8 mouse cellular contexts compared by ENCODE assay signal in genomic region chr16:76371614-76371917, GRCm38 (mm10). TPM values are rescaled to one million over a fixed set of nuclear protein-coding genes. Genes with fewer than 3 reads are reported as not detected.
DNase-seq lines count a peak whose midpoint lies in the region; ATAC-seq and TF ChIP-seq lines count a peak whose summit lies in the region.

No protein-coding gene starts in this region.

- peak overlapping the region; percentile 81 for H3K4me2 ChIP-seq in heart, postnatal 0 days (ENCODE audit: low read depth, low read length)
- peak overlapping the region; percentile 40 for H3K4me2 ChIP-seq in hindbrain, embryonic 11.5 days (replicated peaks; ENCODE audit: low read depth, low read length)
- H3K4me2 ChIP-seq in midbrain, embryonic 12.5 days (replicated peaks): peak overlapping the region; percentile 60

- peaks cover 32% of the 10 kb centered on the region for H3K4me1 ChIP-seq in heart, postnatal 0 days (ENCODE audit: control insufficient read depth, insufficient read depth)
- no peaks in the 10 kb centered on the region for H3K4me1 ChIP-seq in hindbrain, embryonic 11.5 days (replicated peaks; ENCODE audit: control insufficient read depth, insufficient read depth, low read length)
- peaks cover 17% of the 10 kb centered on the region for H3K4me1 ChIP-seq in midbrain, embryonic 12.5 days

- intact Hi-C loops in heart, postnatal 25 days (cut with DNase I): loop anchor here (2.0 to 10.0 kb wide), 9 partner anchors 61 to 643 kb away; partner anchors contain the start of genes Hspa13 and Usp25

- H3K27me3 ChIP-seq in heart, postnatal 0 days (ENCODE audit: control insufficient read depth, insufficient read depth, low read length): no peaks in the 10 kb centered on the region
- no peaks in the 10 kb centered on the region for H3K27me3 ChIP-seq in hindbrain, embryonic 11.5 days (ENCODE audit: control insufficient read depth, insufficient read depth, low read length)
- 0 out of 2 replicates have a peak, but pooled peaks cover 2% of the 10 kb centered on the region for H3K27me3 ChIP-seq in midbrain, embryonic 12.5 days

- 6% methylated on average over 7 of the region's 7 CpGs for WGBS in heart, postnatal 0 days
- 4% methylated on average over 7 of the region's 7 CpGs for WGBS in hindbrain, embryonic 11.5 days
- WGBS in midbrain, embryonic 12.5 days: 4% methylated on average over 7 of the region's 7 CpGs

- H3K9ac ChIP-seq in heart, postnatal 0 days (replicated peaks; ENCODE audit: low read depth, low read length): peak overlapping the region; percentile 99
- peak overlapping the region; percentile 96; the same call in 1 of the 2 replicates for H3K9ac ChIP-seq in hindbrain, embryonic 11.5 days (ENCODE audit: low read depth, low read length)
- peak overlapping the region; percentile 88; the same call in 1 of the 2 replicates for H3K9ac ChIP-seq in midbrain, embryonic 12.5 days (replicated peaks)

- peak overlapping the region; percentile 99; the same call in 1 of the 2 replicates for H3K27ac ChIP-seq in heart, postnatal 0 days (ENCODE audit: low read depth)
- H3K27ac ChIP-seq in hindbrain, embryonic 11.5 days (ENCODE audit: low read depth, low read length): no peak overlapping the region
- H3K27ac ChIP-seq in midbrain, embryonic 12.5 days (replicated peaks): no peak overlapping the region

- peak overlapping the region; percentile 98 for H3K4me3 ChIP-seq in heart, postnatal 0 days (ENCODE audit: low read depth, low read length)
- peak overlapping the region; percentile 84 for H3K4me3 ChIP-seq in hindbrain, embryonic 11.5 days (ENCODE audit: low read depth, low read length)
- peak overlapping the region; percentile 84 for H3K4me3 ChIP-seq in midbrain, embryonic 12.5 days

- no peaks in the 10 kb centered on the region; the same call in 1 of the 2 replicates for H3K36me3 ChIP-seq in heart, postnatal 0 days (replicated peaks; ENCODE audit: control insufficient read depth, insufficient read depth, low read length)
- H3K36me3 ChIP-seq in hindbrain, embryonic 11.5 days (ENCODE audit: control insufficient read depth, insufficient read depth, low read length): no peaks in the 10 kb centered on the region
- H3K36me3 ChIP-seq in midbrain, embryonic 12.5 days: no peaks in the 10 kb centered on the region

- no peak for ATAC-seq in heart, postnatal 0 days (ENCODE audit: insufficient read depth, low read depth)
- no peak for ATAC-seq in hindbrain, embryonic 11.5 days (ENCODE audit: low FRiP score)
- ATAC-seq in midbrain, embryonic 12.5 days (ENCODE audit: low FRiP score, low read depth): no peak
- ATAC-seq in activated CD4-positive, CD25-positive, alpha-beta regulatory T cell, adult 4 months: no peak

- DNase-seq in heart, postnatal 0 days (ENCODE audit: low spot score): no peak
- no peak for DNase-seq in heart, postnatal 25 days (ENCODE audit: low spot score)
- peak; percentile 6 for DNase-seq in NIH3T3 (ENCODE audit: low read depth)
- DNase-seq in hindbrain, embryonic 11.5 days (ENCODE audit: low spot score): no peak
- no peak for DNase-seq in cerebellum, adult 8-10 months
- DNase-seq in cerebellum, postnatal 36 days: no peak

- TF ChIP-seq EP300 in heart, postnatal 0 days (IDR thresholded peaks at IDR 0.05; ENCODE audit: low read depth): no peak

- TF ChIP-seq CTCF in heart, postnatal 0 days (IDR thresholded peaks at IDR 0.05; ENCODE audit: low read depth): no peak

- H3K9me3 ChIP-seq in heart, postnatal 0 days (replicated peaks; ENCODE audit: control insufficient read depth, low read length): no peaks in the 10 kb centered on the region
- no peaks in the 10 kb centered on the region for H3K9me3 ChIP-seq in hindbrain, embryonic 11.5 days (ENCODE audit: control insufficient read depth, low read length)
- H3K9me3 ChIP-seq in midbrain, embryonic 12.5 days: no peaks in the 10 kb centered on the region

RNA-seq across cellular contexts. Expression of gene Nrip1, which starts 2.1 kb away (rescaled TPM):
- total RNA-seq in heart, postnatal 0 days (2014; rRNA removed; ENCODE audit: low replicate concordance): 9.0 and 11.6 TPM in 2 replicates
- 13.3 and 14.1 TPM in 2 replicates for polyA plus RNA-seq in heart, postnatal 0 days (2015; fragmentation: Nextera tagmentation; extraction: Ambion mirVana)
- 10 to 100 TPM; 23.4 to 27.3 TPM for total RNA-seq in heart, postnatal 25 days (2021)
- polyA plus RNA-seq in hindbrain, embryonic 11.5 days (2014; fragmentation: Nextera tagmentation; extraction: Ambion mirVana): 26.5 and 35.5 TPM in 2 replicates
- polyA plus RNA-seq in midbrain, embryonic 12.5 days (2016; fragmentation: Nextera tagmentation; extraction: Ambion mirVana): 28.7 and 30.0 TPM in 2 replicates
- polyA plus RNA-seq in activated CD4-positive, CD25-positive, alpha-beta regulatory T cell, adult 4 months (2017; shearing (Covaris generic)): 10 to 100 TPM; 31.6 to 41.4 TPM
